Comparison of ENCODE assay signal across 23 mouse cellular contexts in the genomic region with DNA sequence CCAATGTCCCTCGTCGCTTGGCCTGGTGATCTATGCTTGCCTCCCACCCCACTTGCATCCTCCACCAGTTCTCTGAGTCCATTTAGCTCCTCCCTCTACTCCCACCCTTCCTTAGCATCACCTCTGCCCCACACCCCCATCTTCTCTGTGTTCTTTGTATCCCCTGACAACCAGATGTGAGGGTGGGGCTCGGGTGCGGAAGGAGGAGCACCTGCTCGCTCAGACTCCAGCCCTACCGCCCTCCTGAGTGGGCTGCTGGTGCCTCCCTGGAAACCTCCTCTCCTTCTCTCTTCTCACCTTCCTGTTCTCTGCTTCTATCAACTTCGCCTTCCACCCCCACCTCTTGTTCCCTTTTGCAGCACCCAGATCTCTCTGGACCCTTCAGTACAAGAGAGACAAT. TPM values are rescaled to one million over a fixed set of nuclear protein-coding genes. Genes with fewer than 3 reads are reported as not detected.
DNase-seq lines count a peak whose midpoint lies in the region; ATAC-seq and TF ChIP-seq lines count a peak whose summit lies in the region.
"Had no signal": no experiment of that assay in that cellular context is flagged by ENCODE, and none has a peak within 500 bp of the region (broad histone marks: within the 10 kb centered on the region; RNA-seq: fewer than 3 reads in every experiment).

No protein-coding gene starts in this region.

- H3K27ac ChIP-seq in kidney, adult 2 months (ENCODE audit: insufficient read depth, low read depth, low read length) = 0 out of 2 replicates have a peak overlapping the region, but pooled peaks have one; percentile 7
- H3K27ac ChIP-seq: embryonic facial prominence, embryonic 10.5 days; embryonic facial prominence, embryonic 12.5 days; forebrain, embryonic 13.5 days; forebrain, embryonic 15.5 days had no signal

- H3K9me3 ChIP-seq in megakaryocyte, embryonic 14.5 days = no peaks in the 10 kb centered on the region
- H3K9me3 ChIP-seq: embryonic facial prominence, embryonic 10.5 days; embryonic facial prominence, embryonic 12.5 days; forebrain, embryonic 13.5 days; forebrain, embryonic 15.5 days had no signal

- H3K36me3 ChIP-seq in kidney, adult 2 months (ENCODE audit: control insufficient read depth, insufficient read depth, low read length) = no peaks in the 10 kb centered on the region
- no peaks in the 10 kb centered on the region for H3K36me3 ChIP-seq in megakaryocyte, embryonic 14.5 days (replicated peaks; ENCODE audit: low read length)

- TF ChIP-seq POLR2A in kidney, adult 2 months (IDR thresholded peaks at IDR 0.05; ENCODE audit: low read depth, low read length) = no peak

- no peak for DNase-seq in kidney, adult 2 months
- DNase-seq in kidney, adult 11 months = no peak
- DNase-seq in ES-CJ7 (ENCODE audit: low read depth, low spot score) = peak; percentile 34
- peak; percentile 61 for DNase-seq in brain, adult 2 months (ENCODE audit: low read depth, low spot score)
- DNase-seq in cerebellum, adult 9-10 months = no peak
- DNase-seq: adrenal gland, adult 8-10 months; adrenal gland, postnatal 14 days; adrenal gland, postnatal 36 days; B cell, adult 2 months; cerebellum, adult 11 months; cerebellum, adult 18-20 months; cerebellum, adult 8-10 months; cerebellum, postnatal 10 days; cerebellum, postnatal 25 days; forebrain, postnatal 0 days had no signal

- WGBS in kidney, adult 2 months = 84% methylated on average over 7 of the region's 7 CpGs

- H3K27me3 ChIP-seq in kidney, adult 2 months (replicated peaks; ENCODE audit: control insufficient read depth, insufficient read depth, low read length) = no peaks in the 10 kb centered on the region
- peaks cover 81% of the 10 kb centered on the region for H3K27me3 ChIP-seq in megakaryocyte, embryonic 14.5 days (replicated peaks)
- H3K27me3 ChIP-seq: embryonic facial prominence, embryonic 12.5 days; forebrain, embryonic 13.5 days; forebrain, embryonic 15.5 days had no signal

- H3K4me1 ChIP-seq in kidney, adult 2 months (ENCODE audit: control insufficient read depth, insufficient read depth, low read length) = no peaks in the 10 kb centered on the region; the same call in 1 of the 2 replicates
- H3K4me1 ChIP-seq in megakaryocyte, embryonic 14.5 days = peaks cover 18% of the 10 kb centered on the region
- H3K4me1 ChIP-seq: embryonic facial prominence, embryonic 10.5 days; embryonic facial prominence, embryonic 12.5 days; forebrain, embryonic 13.5 days; forebrain, embryonic 15.5 days had no signal

- H3K4me3 ChIP-seq in kidney, adult 2 months (ENCODE audit: insufficient read depth, low read depth, low read length) = no peak overlapping the region
- H3K4me3 ChIP-seq in megakaryocyte, embryonic 14.5 days (replicated peaks) = peak overlapping the region; percentile 46
- H3K4me3 ChIP-seq: embryonic facial prominence, embryonic 10.5 days; embryonic facial prominence, embryonic 12.5 days; forebrain, embryonic 13.5 days; forebrain, embryonic 15.5 days had no signal

- TF ChIP-seq CTCF in kidney, adult 2 months (conservative IDR thresholded peaks at IDR 0.05; ENCODE audit: insufficient read depth, insufficient read length, low read depth, low read length) = no peak

- ATAC-seq in megakaryocyte, adult 5-6 weeks (ENCODE audit: poor library complexity, severe bottlenecking) = no peak
- ATAC-seq: activated CD4-positive, CD25-positive, alpha-beta regulatory T cell, adult 4 months; CD4-positive, CD25-positive, alpha-beta regulatory T cell, adult 4 months; forebrain, embryonic 13.5 days; forebrain, embryonic 15.5 days; forebrain, postnatal 0 days had no signal

RNA-seq across cellular contexts. Expression of gene Aar2, which starts 35.4 kb away (rescaled TPM):
- 25.7 and 29.3 TPM in 2 replicates for polyA plus RNA-seq in kidney, adult 2 months (2012; rRNA removed)
- 2.2 and 7.7 TPM in 2 replicates for polyA plus RNA-seq in megakaryocyte, embryonic 14.5 days (2012; ENCODE audit: insufficient read depth, low replicate concordance)
- total RNA-seq in megakaryocyte, adult 5-6 weeks (2015) = 7.5 and 10.2 TPM in 2 replicates
- total RNA-seq in megakaryocyte, adult 5-6 weeks (2017) = 5.8 and 6.4 TPM in 2 replicates

Comparison
In these comparisons a context has a peak if more than half of its experiments do, and no peak if none do; other contexts are left out.
1. DNase-seq: peak in ES-CJ7 (single experiment) and brain, adult 2 months (single experiment); none in kidney, adult 2 months (single experiment), kidney, adult 11 months (single experiment) and cerebellum, adult 9-10 months (single experiment).